Mouse (Mus musculus): ENCODE measurements around the gene Prcd.

Gene Prcd

DNA sequence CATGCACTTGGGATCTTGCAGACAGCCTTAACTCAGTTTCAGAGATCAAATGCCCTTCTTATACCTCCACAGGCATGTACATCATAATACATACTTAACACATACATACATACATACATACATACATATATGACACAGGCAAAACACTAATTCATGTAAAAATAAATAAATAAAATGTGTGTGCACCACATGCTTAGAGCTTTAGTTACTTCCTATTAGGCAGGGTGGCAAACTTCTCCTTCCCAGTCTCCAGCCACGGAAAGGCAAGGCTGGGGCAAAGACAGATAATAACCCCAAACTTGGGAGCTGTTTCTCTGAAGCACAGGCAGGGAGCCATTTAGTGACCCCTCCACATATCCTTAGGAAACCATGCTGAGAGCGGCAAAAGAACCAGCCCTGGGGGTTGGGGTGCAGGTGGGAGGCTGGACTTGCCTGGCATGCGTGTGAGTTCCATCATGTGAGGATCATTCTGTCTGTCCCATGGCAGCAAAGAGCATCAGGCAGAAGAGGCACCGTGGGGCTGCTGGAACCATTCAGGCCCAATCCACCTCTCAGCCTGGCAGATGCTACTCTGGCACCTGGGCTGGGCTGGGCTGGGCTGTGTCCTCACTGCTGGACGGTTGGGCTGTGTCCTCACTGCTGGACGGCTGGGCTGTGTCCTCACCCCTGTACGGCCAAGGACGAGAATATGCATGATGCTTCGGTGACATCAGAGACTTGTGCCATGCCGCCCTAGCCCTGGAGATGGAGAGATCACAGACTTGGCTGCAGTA is 26.8 kb upstream of the Prcd start, which contains the start of gene Rhbdf2:
Gene Rhbdf2 (minus strand): TSS at position 721 of the 773 bp plus-strand sequence.
- peak; percentile 7 to 8 for DNase-seq

DNA sequence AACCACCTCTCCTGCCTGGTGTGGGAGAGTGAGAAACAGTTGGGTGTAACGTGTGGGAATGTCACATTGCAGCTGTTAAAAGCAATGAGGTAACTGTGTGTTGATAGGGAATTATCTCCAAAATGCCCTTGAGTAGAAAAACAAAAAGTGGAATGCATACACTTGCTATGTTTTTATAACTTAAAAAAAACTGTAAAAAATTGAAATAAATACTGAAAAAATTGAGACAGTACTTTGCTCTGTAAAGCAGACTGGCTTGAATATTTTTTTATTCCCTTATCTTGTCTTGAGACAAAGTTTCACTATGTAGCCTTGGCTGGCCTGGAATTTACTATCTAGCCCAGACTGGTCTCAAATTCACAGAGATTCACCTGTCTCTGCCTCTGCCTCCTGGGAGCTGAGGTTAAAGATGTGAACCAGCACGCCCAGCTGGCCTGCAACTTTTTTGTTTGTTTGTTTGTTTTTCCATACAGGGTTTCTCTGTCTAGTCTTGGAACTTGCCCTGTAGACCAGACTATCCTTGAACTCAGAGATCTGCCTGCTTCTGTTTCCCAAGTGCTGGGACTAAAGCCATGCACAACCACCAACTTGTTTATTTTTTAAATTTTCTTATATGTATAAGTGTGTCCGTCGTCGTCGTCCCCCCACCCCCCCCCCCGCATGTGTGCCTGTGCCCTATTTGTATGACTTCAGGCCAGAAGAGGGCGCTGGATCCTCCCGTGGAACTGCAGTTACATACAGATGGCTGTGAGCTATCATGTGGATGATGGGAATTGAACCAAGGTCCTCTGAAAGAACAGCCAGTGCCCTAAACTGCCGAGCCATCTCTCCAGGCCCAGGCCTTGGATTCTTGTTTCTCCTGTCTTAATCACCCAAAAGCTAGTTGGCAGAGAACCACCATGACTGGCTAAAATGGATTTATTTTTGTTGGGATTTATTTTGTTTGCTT is 26.0 kb upstream of the Prcd start:
- DNase-seq: peak; percentile 51 to 78

GRCm38 (mm10) chr11:116628712-116629111 is 24.6 kb upstream of the Prcd start:
- peak; percentile 89 to 93 for DNase-seq

DNA sequence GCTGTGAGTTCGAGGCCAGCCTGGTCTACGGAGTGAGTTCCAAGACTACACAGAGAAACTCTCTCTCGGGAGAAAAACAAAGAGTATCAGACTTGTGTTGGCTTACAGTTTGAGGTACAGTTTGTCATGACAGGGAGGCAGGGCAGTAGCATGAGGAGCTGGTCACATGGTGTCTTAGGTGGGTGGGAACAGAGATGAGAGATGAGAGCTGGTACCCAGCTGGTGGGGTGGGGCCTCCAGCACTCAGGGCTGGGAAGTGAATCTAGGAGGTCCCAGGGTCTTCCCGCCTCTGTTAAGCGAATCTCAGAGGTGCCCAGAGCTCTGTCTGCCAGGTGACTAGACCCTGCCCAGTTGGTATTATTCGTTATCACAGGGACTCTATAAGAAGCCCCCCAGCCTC is 23.9 kb upstream of the Prcd start:
- DNase-seq: no peak

GRCm38 (mm10) chr11:116630171-116630965 is 23.0 kb upstream of the Prcd start:
- DNase-seq: no peak

DNA sequence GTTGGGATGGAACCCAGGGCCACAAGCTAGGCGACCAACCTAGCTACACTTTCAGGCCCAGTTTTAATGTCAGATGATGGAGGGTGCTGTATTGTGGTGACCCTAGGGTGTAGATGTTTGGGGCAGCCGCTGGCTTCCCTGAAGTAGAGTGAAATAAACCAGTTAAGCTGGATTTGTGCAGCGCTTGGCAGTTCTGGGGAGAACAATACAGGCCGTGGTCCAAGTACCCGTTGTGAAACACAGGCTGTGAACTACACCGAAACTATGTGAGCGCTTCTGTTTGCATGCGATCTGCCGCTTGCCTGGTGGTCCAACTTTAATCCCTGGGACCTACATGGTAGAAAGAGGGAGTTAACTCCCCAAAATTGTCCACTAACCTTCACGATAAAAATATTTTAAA is 20.4 kb upstream of the Prcd start:
- DNase-seq: no peak

- peak in 1 of 2 experiments; percentile 55 for DNase-seq
These were observed 16.7 kb upstream of the Prcd start for GRCm38 (mm10) chr11:116636607-116637006.

- DNase-seq: peak; percentile 46 to 68
These were observed 12.2 kb upstream of the Prcd start for GRCm38 (mm10) chr11:116641168-116641567.

GRCm38 (mm10) chr11:116641731-116642130 is 11.6 kb upstream of the Prcd start:
- peak; percentile 14 to 17 for DNase-seq

DNA sequence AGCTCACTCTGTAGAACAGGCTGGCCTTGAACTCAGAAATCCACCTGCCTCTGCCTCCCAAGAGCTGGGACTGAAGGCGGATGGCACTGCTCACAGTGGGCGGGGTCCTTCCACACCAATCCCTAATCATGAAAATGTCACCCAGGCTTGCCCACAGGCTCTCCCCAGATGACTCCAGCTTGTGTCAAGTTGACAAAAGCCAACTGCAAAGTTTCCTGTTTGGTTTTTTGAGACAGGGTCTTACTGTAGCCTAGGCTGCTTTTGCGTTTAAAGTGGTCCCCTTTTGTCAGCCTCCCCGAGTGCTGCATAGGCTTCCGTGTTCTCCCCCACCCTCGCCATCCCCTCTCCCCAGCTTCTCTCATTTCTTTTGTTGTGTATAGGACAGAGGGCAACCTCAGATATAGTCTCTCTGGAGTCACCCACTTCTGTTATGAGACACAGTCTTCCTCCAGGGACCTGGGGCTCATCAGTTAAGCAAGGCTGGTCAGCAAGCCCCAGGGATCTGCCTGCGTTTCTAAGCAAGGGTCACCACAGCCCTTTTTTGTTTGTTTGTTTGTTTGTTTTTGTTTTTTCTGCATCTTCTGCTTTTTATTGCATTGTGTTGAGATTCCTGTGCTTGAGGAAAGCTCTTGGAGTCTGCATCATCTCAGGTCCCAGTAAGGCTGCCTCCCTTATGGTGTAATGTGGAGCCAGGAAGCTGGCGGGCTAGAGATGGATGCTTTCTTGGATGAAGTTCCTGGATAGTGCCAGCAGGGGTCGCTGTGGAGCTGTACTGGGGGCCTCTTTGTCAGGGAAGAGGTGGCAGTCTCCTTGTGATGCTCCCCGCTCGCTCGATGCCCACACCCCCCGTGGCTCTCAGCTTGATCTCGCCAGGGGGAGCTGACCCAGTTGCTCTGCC is 10.4 kb upstream of the Prcd start:
- DNase-seq: peak; percentile 96 to 97

- peak; percentile 67 to 69 for DNase-seq
These were observed 9.6 kb upstream of the Prcd start for GRCm38 (mm10) chr11:116643579-116644224.

- peak; percentile 60 to 67 for DNase-seq
These were observed 8.9 kb upstream of the Prcd start for GRCm38 (mm10) chr11:116644225-116645112.

- peak; percentile 10 to 11 for DNase-seq
These were observed 7.8 kb upstream of the Prcd start for GRCm38 (mm10) chr11:116645446-116646110.

DNA sequence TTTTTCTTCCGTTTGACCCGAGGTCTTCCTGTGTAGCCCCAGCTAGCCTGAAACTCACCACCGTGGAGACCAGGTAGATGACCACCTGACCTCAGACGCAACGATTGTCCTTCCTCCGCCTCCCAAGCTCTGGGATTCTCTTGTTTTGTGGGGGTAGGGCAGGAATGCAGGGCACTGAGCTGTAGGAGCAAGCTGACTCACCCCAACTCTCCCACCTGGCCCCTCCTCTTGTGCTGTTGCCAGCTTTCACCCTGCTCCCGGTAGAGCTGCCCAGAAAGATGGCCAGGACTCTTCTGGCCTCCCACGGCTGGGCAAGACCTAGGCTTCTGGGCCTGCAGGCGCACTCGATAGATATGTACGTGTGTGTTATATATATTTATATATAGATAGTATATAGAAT is 7.2 kb upstream of the Prcd start:
- DNase-seq: peak; percentile 18 to 36

- DNase-seq: peak; percentile 7 to 11
These were observed 6.6 kb upstream of the Prcd start for GRCm38 (mm10) chr11:116646771-116647170.

DNA sequence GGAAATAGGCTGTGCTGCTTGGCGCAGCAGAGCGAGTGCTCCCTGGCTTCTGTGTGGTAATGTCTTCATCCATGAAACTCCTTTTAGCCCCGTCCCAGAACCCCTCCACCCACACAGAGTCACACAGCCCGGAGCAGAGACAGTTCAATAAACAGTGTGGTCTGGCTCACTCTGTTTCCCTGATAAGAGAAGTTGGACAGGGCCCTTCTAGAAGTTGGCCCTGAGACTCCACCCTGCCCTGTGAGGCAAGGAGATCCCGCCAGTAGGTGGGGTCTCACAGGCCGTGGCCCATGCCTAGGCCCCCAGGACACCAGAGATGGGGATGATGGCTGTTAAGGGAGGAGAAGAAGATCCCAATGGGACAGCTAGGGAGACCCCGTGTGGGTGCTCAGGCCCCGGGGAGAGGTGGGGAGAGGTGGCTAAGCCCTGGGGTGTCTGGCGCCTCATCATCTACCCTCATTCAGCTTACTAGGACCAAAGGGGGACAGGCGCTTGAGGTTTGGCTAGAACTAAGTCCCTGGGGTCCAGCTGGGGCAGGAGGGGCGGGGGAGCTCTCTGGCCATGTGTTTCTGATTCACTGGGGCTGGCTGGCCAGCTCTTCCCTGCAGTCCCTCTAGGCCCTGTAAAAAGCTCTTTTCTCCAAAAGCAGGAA is 5.9 kb upstream of the Prcd start:
- DNase-seq: peak; percentile 6 to 16

GRCm38 (mm10) chr11:116648213-116648921 is 5.0 kb upstream of the Prcd start:
- peak in 1 of 2 experiments; percentile 15 for DNase-seq

DNA sequence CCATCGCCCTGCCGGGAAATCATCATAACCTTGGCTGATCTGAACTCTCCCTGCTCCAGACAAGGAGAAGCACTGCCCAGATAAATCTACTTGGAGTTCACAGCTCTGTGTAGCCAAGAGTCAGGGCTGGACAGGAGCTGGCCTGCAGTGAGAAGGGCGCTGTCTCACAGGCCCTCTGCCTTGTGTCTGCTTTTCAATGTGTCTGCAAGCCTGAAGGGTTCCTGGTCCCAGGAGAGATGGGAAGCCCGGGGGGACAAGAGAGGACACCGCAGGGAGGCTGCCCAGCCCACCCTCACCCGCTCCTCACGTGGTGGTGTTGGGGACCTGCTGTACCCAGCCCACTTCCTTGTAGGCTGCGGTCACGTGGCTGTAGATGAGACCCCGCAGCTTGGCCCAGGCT is 4.4 kb upstream of the Prcd start:
- DNase-seq: peak in 1 of 2 experiments; percentile 29
